Comparison of ENCODE assay signal across 14 mouse cellular contexts in the genomic region with DNA sequence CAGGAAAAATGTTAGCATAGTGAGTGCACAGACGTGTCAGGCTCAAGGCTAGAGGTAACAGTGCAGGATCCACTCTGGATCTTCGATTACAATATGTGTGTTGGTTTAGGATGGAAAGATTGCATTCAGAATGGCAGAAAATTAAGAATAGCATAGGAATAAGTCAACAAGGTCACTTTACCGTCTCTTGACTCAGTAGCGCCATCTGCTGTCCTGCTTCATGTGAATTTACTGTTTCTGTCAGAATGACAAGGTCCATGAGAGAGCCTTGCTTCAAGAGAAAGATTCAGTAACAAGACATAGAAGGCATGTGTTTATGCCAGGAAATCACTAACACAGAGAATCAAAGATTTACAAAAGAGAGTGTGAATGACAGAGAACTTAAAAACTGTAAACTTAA. TPM values are rescaled to one million over a fixed set of nuclear protein-coding genes. Genes with fewer than 3 reads are reported as not detected.
DNase-seq lines count a peak whose midpoint lies in the region; ATAC-seq and TF ChIP-seq lines count a peak whose summit lies in the region.
"Had no signal": no experiment of that assay in that cellular context is flagged by ENCODE, and none has a peak within 500 bp of the region (broad histone marks: within the 10 kb centered on the region; RNA-seq: fewer than 3 reads in every experiment).

No protein-coding gene starts in this region.

- TF ChIP-seq CTCF in liver, adult 2 months (IDR thresholded peaks at IDR 0.05; ENCODE audit: low read depth, low read length): no peak; the same call in 1 of the 2 replicates

- peak; percentile 0 for DNase-seq in CD4-positive, CD25-positive, alpha-beta regulatory T cell, adult 2 months (ENCODE audit: low read depth, low spot score)
- peak; percentile 27 for DNase-seq in liver, adult 2 months (ENCODE audit: extremely low read depth, low read depth, low spot score)
- DNase-seq in R1 (ENCODE audit: low read depth, low spot score): peak; percentile 81
- peak; percentile 56 for DNase-seq in forelimb bud, embryonic 11.5 days (ENCODE audit: low read depth, low spot score)
- DNase-seq in c-Kit-positive CD71-positive TER-119-positive erythroid progenitor cells, embryonic 14.5 days (ENCODE audit: low spot score): no peak

- no peak overlapping the region for H3K27ac ChIP-seq in liver, adult 2 months (replicated peaks; ENCODE audit: insufficient read depth, low read depth, low read length)
- no peak overlapping the region for H3K27ac ChIP-seq in liver, embryonic 12.5 days
- H3K27ac ChIP-seq: left cerebral cortex, adult 2 months; neural tube, embryonic 13.5 days had no signal

- H3K4me1 ChIP-seq in liver, adult 2 months (ENCODE audit: control insufficient read depth, insufficient read depth, low read length): no peaks in the 10 kb centered on the region
- H3K4me1 ChIP-seq in liver, embryonic 12.5 days: no peaks in the 10 kb centered on the region
- H3K4me1 ChIP-seq: neural tube, embryonic 13.5 days had no signal

- no peak for ATAC-seq in CD4-positive, CD25-positive, alpha-beta regulatory T cell, adult 4 months
- no peak for ATAC-seq in liver, embryonic 12.5 days
- no peak for ATAC-seq in erythroblast, adult 5-6 weeks (replicated peaks; ENCODE audit: low FRiP score, poor library complexity, severe bottlenecking)

- H3K4me2 ChIP-seq in liver, embryonic 12.5 days: no peak overlapping the region
- H3K4me2 ChIP-seq: neural tube, embryonic 13.5 days had no signal

- H3K4me3 ChIP-seq in liver, adult 2 months (ENCODE audit: insufficient read depth, low read depth, low read length): no peak overlapping the region
- no peak overlapping the region for H3K4me3 ChIP-seq in liver, embryonic 12.5 days
- H3K4me3 ChIP-seq: left cerebral cortex, adult 2 months; neural tube, embryonic 13.5 days had no signal

- no peaks in the 10 kb centered on the region for H3K27me3 ChIP-seq in liver, adult 2 months (ENCODE audit: control insufficient read depth, insufficient read depth, low read length)
- H3K27me3 ChIP-seq in liver, embryonic 12.5 days (replicated peaks): no peaks in the 10 kb centered on the region
- H3K27me3 ChIP-seq: neural tube, embryonic 13.5 days had no signal

- no peaks in the 10 kb centered on the region for H3K9me3 ChIP-seq in liver, embryonic 12.5 days (replicated peaks)
- H3K9me3 ChIP-seq: neural tube, embryonic 13.5 days had no signal

- no peaks in the 10 kb centered on the region for H3K79me2 ChIP-seq in liver, adult 2 months (ENCODE audit: control insufficient read depth, insufficient read depth, low read length)

- H3K36me3 ChIP-seq in liver, adult 2 months (ENCODE audit: control insufficient read depth, insufficient read depth, low read length): no peaks in the 10 kb centered on the region
- no peaks in the 10 kb centered on the region for H3K36me3 ChIP-seq in liver, embryonic 12.5 days
- H3K36me3 ChIP-seq: neural tube, embryonic 13.5 days had no signal

- TF ChIP-seq POLR2A in liver, adult 2 months (IDR thresholded peaks at IDR 0.05; ENCODE audit: extremely low read depth, insufficient read depth, low read length): no peak

- H3K9ac ChIP-seq in liver, adult 2 months (ENCODE audit: low read depth, low read length): no peak overlapping the region
- H3K9ac ChIP-seq in liver, embryonic 12.5 days: no peak overlapping the region
- H3K9ac ChIP-seq: neural tube, embryonic 13.5 days had no signal

- WGBS in liver, adult 2 months: 31% methylated on average over 4 of the region's 4 CpGs
- WGBS in liver, embryonic 12.5 days (ENCODE audit: insufficient replicate concordance): 27% methylated on average over 4 of the region's 4 CpGs

RNA-seq across cellular contexts. Expression of a gene that starts 2.7 kb away (rescaled TPM):
- not detected for polyA plus RNA-seq in CD4-positive, CD25-positive, alpha-beta regulatory T cell, adult 4 months (2017; shearing (Covaris generic))
- total RNA-seq in liver, adult 2 months (2014; rRNA removed): not detected in 2 replicates
- polyA plus RNA-seq in liver, adult 2 months (2012; rRNA removed): not detected in 2 replicates
- not detected in 2 replicates for polyA plus RNA-seq in liver, embryonic 12.5 days (2016; fragmentation: Nextera tagmentation; extraction: Ambion mirVana)
- total RNA-seq in erythroblast, adult 5-6 weeks (2015; ENCODE audit: low replicate concordance): not detected in 2 replicates
- total RNA-seq in erythroblast, adult 5-6 weeks (2017; ENCODE audit: low replicate concordance): not detected in 2 replicates
- total RNA-seq: heart, postnatal 10 days; left cerebral cortex, adult 2 months; megakaryocyte progenitor cell, adult 5-6 weeks had no signal
- polyA plus RNA-seq: brain, embryonic 14.5 days; embryonic facial prominence, embryonic 11.5 days; neural tube, embryonic 13.5 days had no signal

RNA-seq across cellular contexts. Expression of a gene that starts 8.9 kb away (rescaled TPM):
- polyA plus RNA-seq in CD4-positive, CD25-positive, alpha-beta regulatory T cell, adult 4 months (2017; shearing (Covaris generic)): not detected
- not detected in 2 replicates for total RNA-seq in liver, adult 2 months (2014; rRNA removed)
- polyA plus RNA-seq in liver, adult 2 months (2012; rRNA removed): not detected in 2 replicates
- polyA plus RNA-seq in liver, embryonic 12.5 days (2016; fragmentation: Nextera tagmentation; extraction: Ambion mirVana): not detected in 2 replicates
- not detected in 2 replicates for total RNA-seq in erythroblast, adult 5-6 weeks (2015; ENCODE audit: low replicate concordance)
- not detected in 2 replicates for total RNA-seq in erythroblast, adult 5-6 weeks (2017; ENCODE audit: low replicate concordance)
- total RNA-seq: heart, postnatal 10 days; left cerebral cortex, adult 2 months; megakaryocyte progenitor cell, adult 5-6 weeks had no signal
- polyA plus RNA-seq: brain, embryonic 14.5 days; embryonic facial prominence, embryonic 11.5 days; neural tube, embryonic 13.5 days had no signal

RNA-seq across cellular contexts. Expression of a gene that starts 28.3 kb away (rescaled TPM):
- polyA plus RNA-seq in CD4-positive, CD25-positive, alpha-beta regulatory T cell, adult 4 months (2017; shearing (Covaris generic)): not detected
- not detected in 2 replicates for total RNA-seq in liver, adult 2 months (2014; rRNA removed)
- not detected in 2 replicates for polyA plus RNA-seq in liver, adult 2 months (2012; rRNA removed)
- not detected in 2 replicates for polyA plus RNA-seq in liver, embryonic 12.5 days (2016; fragmentation: Nextera tagmentation; extraction: Ambion mirVana)
- total RNA-seq in erythroblast, adult 5-6 weeks (2015; ENCODE audit: low replicate concordance): not detected in 2 replicates
- not detected in 2 replicates for total RNA-seq in erythroblast, adult 5-6 weeks (2017; ENCODE audit: low replicate concordance)
- total RNA-seq: heart, postnatal 10 days; left cerebral cortex, adult 2 months; megakaryocyte progenitor cell, adult 5-6 weeks had no signal
- polyA plus RNA-seq: brain, embryonic 14.5 days; embryonic facial prominence, embryonic 11.5 days; neural tube, embryonic 13.5 days had no signal

RNA-seq across cellular contexts. Expression of a gene that starts 38.3 kb away (rescaled TPM):
- polyA plus RNA-seq in CD4-positive, CD25-positive, alpha-beta regulatory T cell, adult 4 months (2017; shearing (Covaris generic)): not detected
- total RNA-seq in liver, adult 2 months (2014; rRNA removed): not detected in 2 replicates
- not detected in 2 replicates for polyA plus RNA-seq in liver, adult 2 months (2012; rRNA removed)
- not detected in 2 replicates for polyA plus RNA-seq in liver, embryonic 12.5 days (2016; fragmentation: Nextera tagmentation; extraction: Ambion mirVana)
- not detected in 2 replicates for total RNA-seq in erythroblast, adult 5-6 weeks (2015; ENCODE audit: low replicate concordance)
- total RNA-seq in erythroblast, adult 5-6 weeks (2017; ENCODE audit: low replicate concordance): not detected in 2 replicates
- total RNA-seq: heart, postnatal 10 days; left cerebral cortex, adult 2 months; megakaryocyte progenitor cell, adult 5-6 weeks had no signal
- polyA plus RNA-seq: brain, embryonic 14.5 days; embryonic facial prominence, embryonic 11.5 days; neural tube, embryonic 13.5 days had no signal

RNA-seq across cellular contexts. Expression of a gene that starts 41.3 kb away (rescaled TPM):
- polyA plus RNA-seq in CD4-positive, CD25-positive, alpha-beta regulatory T cell, adult 4 months (2017; shearing (Covaris generic)): not detected
- total RNA-seq in liver, adult 2 months (2014; rRNA removed): not detected in 2 replicates
- not detected in 2 replicates for polyA plus RNA-seq in liver, adult 2 months (2012; rRNA removed)
- not detected in 2 replicates for polyA plus RNA-seq in liver, embryonic 12.5 days (2016; fragmentation: Nextera tagmentation; extraction: Ambion mirVana)
- total RNA-seq in erythroblast, adult 5-6 weeks (2015; ENCODE audit: low replicate concordance): not detected in 2 replicates
- total RNA-seq in erythroblast, adult 5-6 weeks (2017; ENCODE audit: low replicate concordance): not detected in 2 replicates
- total RNA-seq: heart, postnatal 10 days; left cerebral cortex, adult 2 months; megakaryocyte progenitor cell, adult 5-6 weeks had no signal
- polyA plus RNA-seq: brain, embryonic 14.5 days; embryonic facial prominence, embryonic 11.5 days; neural tube, embryonic 13.5 days had no signal
